11 mouse cellular contexts compared by ENCODE assay signal in genomic region chr7:80200588-80200945, GRCm38 (mm10). TPM values are rescaled to one million over a fixed set of nuclear protein-coding genes. Genes with fewer than 3 reads are reported as not detected.
DNase-seq lines count a peak whose midpoint lies in the region; ATAC-seq and TF ChIP-seq lines count a peak whose summit lies in the region.
"Had no signal": no experiment of that assay in that cellular context is flagged by ENCODE, and none has a peak within 500 bp of the region (broad histone marks: within the 10 kb centered on the region; RNA-seq: fewer than 3 reads in every experiment).

No protein-coding gene starts in this region.

- H3K4me1 ChIP-seq in heart, postnatal 0 days (ENCODE audit: control insufficient read depth, insufficient read depth) = 0 out of 2 replicates have a peak, but pooled peaks cover 14% of the 10 kb centered on the region
- peaks cover 6% of the 10 kb centered on the region for H3K4me1 ChIP-seq in ES-Bruce4 (ENCODE audit: control insufficient read depth, insufficient read depth, low read length)
- peaks cover 62% of the 10 kb centered on the region for H3K4me1 ChIP-seq in hindbrain, embryonic 16.5 days (ENCODE audit: control insufficient read depth, insufficient read depth, low read depth, low read length)
- peaks cover 76% of the 10 kb centered on the region for H3K4me1 ChIP-seq in midbrain, embryonic 13.5 days (replicated peaks)

- H3K4me2 ChIP-seq in heart, postnatal 0 days (ENCODE audit: low read depth, low read length) = no peak overlapping the region
- peak overlapping the region; percentile 80; the same call in 1 of the 2 replicates for H3K4me2 ChIP-seq in hindbrain, embryonic 16.5 days (ENCODE audit: low read length)
- H3K4me2 ChIP-seq in midbrain, embryonic 13.5 days (replicated peaks) = peak overlapping the region; percentile 76
- H3K4me2 ChIP-seq: heart, embryonic 15.5 days had no signal

- H3K27me3 ChIP-seq in heart, postnatal 0 days (ENCODE audit: control insufficient read depth, insufficient read depth, low read length) = no peaks in the 10 kb centered on the region
- no peaks in the 10 kb centered on the region for H3K27me3 ChIP-seq in ES-Bruce4 (ENCODE audit: control insufficient read depth, insufficient read depth, low read length, poor library complexity, severe bottlenecking)
- H3K27me3 ChIP-seq in hindbrain, embryonic 16.5 days (replicated peaks; ENCODE audit: control insufficient read depth, insufficient read depth, low read length) = no peaks in the 10 kb centered on the region
- no peaks in the 10 kb centered on the region for H3K27me3 ChIP-seq in midbrain, embryonic 13.5 days
- H3K27me3 ChIP-seq: heart, embryonic 15.5 days had no signal

- TF ChIP-seq EP300 in heart, postnatal 0 days (IDR thresholded peaks at IDR 0.05; ENCODE audit: low read depth) = no peak
- no peak for TF ChIP-seq EP300 in ES-Bruce4 (IDR thresholded peaks at IDR 0.05; ENCODE audit: insufficient read depth, low read depth, low read length)

- H3K27ac ChIP-seq in heart, postnatal 0 days (ENCODE audit: low read depth) = no peak overlapping the region
- 0 out of 2 replicates have a peak overlapping the region, but pooled peaks have one; percentile 33 for H3K27ac ChIP-seq in ES-Bruce4 (ENCODE audit: insufficient read depth, low read length)
- H3K27ac ChIP-seq in hindbrain, embryonic 16.5 days (ENCODE audit: low read depth, low read length) = no peak overlapping the region
- no peak overlapping the region for H3K27ac ChIP-seq in midbrain, embryonic 13.5 days
- H3K27ac ChIP-seq: heart, embryonic 15.5 days had no signal

- H3K9me3 ChIP-seq in heart, postnatal 0 days (replicated peaks; ENCODE audit: control insufficient read depth, low read length) = no peaks in the 10 kb centered on the region
- no peaks in the 10 kb centered on the region for H3K9me3 ChIP-seq in ES-Bruce4 (replicated peaks; ENCODE audit: control insufficient read depth, insufficient read depth, low read length, poor library complexity, severe bottlenecking)
- H3K9me3 ChIP-seq in hindbrain, embryonic 16.5 days (ENCODE audit: control insufficient read depth, low read length) = no peaks in the 10 kb centered on the region
- H3K9me3 ChIP-seq in midbrain, embryonic 13.5 days = no peaks in the 10 kb centered on the region
- H3K9me3 ChIP-seq: heart, embryonic 15.5 days had no signal

- 94% methylated on average over 6 of the region's 6 CpGs for WGBS in heart, postnatal 0 days
- 87% methylated on average over 6 of the region's 6 CpGs for WGBS in hindbrain, embryonic 16.5 days
- 87% methylated on average over 6 of the region's 6 CpGs for WGBS in midbrain, embryonic 13.5 days

- H3K36me3 ChIP-seq in heart, postnatal 0 days (replicated peaks; ENCODE audit: control insufficient read depth, insufficient read depth, low read length) = no peaks in the 10 kb centered on the region
- H3K36me3 ChIP-seq in ES-Bruce4 (ENCODE audit: control insufficient read depth, insufficient read depth, low read length, poor library complexity, severe bottlenecking) = peaks cover 13% of the 10 kb centered on the region; the same call in 1 of the 2 replicates
- no peaks in the 10 kb centered on the region for H3K36me3 ChIP-seq in hindbrain, embryonic 16.5 days (ENCODE audit: control insufficient read depth, insufficient read depth, low read length)
- H3K36me3 ChIP-seq in midbrain, embryonic 13.5 days = no peaks in the 10 kb centered on the region
- H3K36me3 ChIP-seq: heart, embryonic 15.5 days had no signal

- TF ChIP-seq CTCF in heart, postnatal 0 days (IDR thresholded peaks at IDR 0.05; ENCODE audit: low read depth) = 0 out of 2 replicates have a peak, but pooled peaks have one; percentile 3
- no peak for TF ChIP-seq CTCF in ES-Bruce4 (IDR thresholded peaks at IDR 0.05; ENCODE audit: low read depth, low read length)

- no peak overlapping the region for H3K4me3 ChIP-seq in heart, postnatal 0 days (ENCODE audit: low read depth, low read length)
- peak overlapping the region; percentile 20; the same call in 1 of the 2 replicates for H3K4me3 ChIP-seq in ES-Bruce4 (ENCODE audit: low read depth, low read length)
- no peak overlapping the region for H3K4me3 ChIP-seq in hindbrain, embryonic 16.5 days (ENCODE audit: low read length)
- H3K4me3 ChIP-seq in midbrain, embryonic 13.5 days (replicated peaks) = no peak overlapping the region
- H3K4me3 ChIP-seq: heart, embryonic 15.5 days had no signal

- H3K9ac ChIP-seq in heart, postnatal 0 days (replicated peaks; ENCODE audit: low read depth, low read length) = no peak overlapping the region
- no peak overlapping the region for H3K9ac ChIP-seq in ES-Bruce4 (ENCODE audit: low read depth, poor library complexity, severe bottlenecking)
- H3K9ac ChIP-seq in hindbrain, embryonic 16.5 days (ENCODE audit: low read depth, low read length) = no peak overlapping the region
- H3K9ac ChIP-seq in midbrain, embryonic 13.5 days (replicated peaks) = no peak overlapping the region
- H3K9ac ChIP-seq: heart, embryonic 15.5 days had no signal

- DNase-seq in heart, postnatal 0 days (ENCODE audit: low spot score) = no peak
- no peak for DNase-seq in heart, postnatal 4 days
- DNase-seq in gastrocnemius, adult 18-20 months (ENCODE audit: low spot score) = no peak
- no peak for DNase-seq in thymus, postnatal 36 days
- no peak for DNase-seq in natural killer cell, adult 2 months (ENCODE audit: low spot score in 2 of 2)
- DNase-seq: kidney, postnatal 36 days had no signal

- no peak for ATAC-seq in heart, postnatal 0 days (ENCODE audit: insufficient read depth, low read depth)
- no peak for ATAC-seq in hindbrain, embryonic 16.5 days
- ATAC-seq in midbrain, embryonic 13.5 days = no peak

- no peak for TF ChIP-seq POLR2A in ES-Bruce4 (IDR thresholded peaks at IDR 0.05; ENCODE audit: insufficient read depth, low read length)

RNA-seq across cellular contexts. Expression of gene Sema4b, which starts 13.9 kb away (rescaled TPM):
- total RNA-seq in heart, postnatal 0 days (2014; rRNA removed; ENCODE audit: low replicate concordance) = 17.5 and 24.2 TPM in 2 replicates
- 10.5 and 11.7 TPM in 2 replicates for polyA plus RNA-seq in heart, postnatal 0 days (2015; fragmentation: Nextera tagmentation; extraction: Ambion mirVana)
- total RNA-seq in heart, postnatal 4 days (2021) = 10 to 100 TPM; 14.3 to 16.1 TPM
- 27.1 and 29.0 TPM in 2 replicates for polyA plus RNA-seq in ES-Bruce4 (2011; ENCODE audit: insufficient read depth, insufficient read length, low read depth, missing spikeins)
- 21.1 and 24.3 TPM in 2 replicates for polyA plus RNA-seq in hindbrain, embryonic 16.5 days (2015; fragmentation: Nextera tagmentation; extraction: Ambion mirVana)
- 22.8 and 24.0 TPM in 2 replicates for polyA plus RNA-seq in midbrain, embryonic 13.5 days (2015; fragmentation: Nextera tagmentation; extraction: Ambion mirVana)
- total RNA-seq in gastrocnemius, adult 18-20 months (2021) = 1 to 10 TPM; 1.2 to 1.7 TPM

RNA-seq across cellular contexts. Expression of gene Cib1, which starts 32.0 kb away (rescaled TPM):
- 26.0 and 27.2 TPM in 2 replicates for total RNA-seq in heart, postnatal 0 days (2014; rRNA removed; ENCODE audit: low replicate concordance)
- polyA plus RNA-seq in heart, postnatal 0 days (2015; fragmentation: Nextera tagmentation; extraction: Ambion mirVana) = 57.2 and 57.4 TPM in 2 replicates
- 10 to 100 TPM; 26.2 to 27.7 TPM for total RNA-seq in heart, postnatal 4 days (2021)
- polyA plus RNA-seq in ES-Bruce4 (2011; ENCODE audit: insufficient read depth, insufficient read length, low read depth, missing spikeins) = 35.5 and 38.4 TPM in 2 replicates
- 42.4 and 42.6 TPM in 2 replicates for polyA plus RNA-seq in hindbrain, embryonic 16.5 days (2015; fragmentation: Nextera tagmentation; extraction: Ambion mirVana)
- polyA plus RNA-seq in midbrain, embryonic 13.5 days (2015; fragmentation: Nextera tagmentation; extraction: Ambion mirVana) = 30.1 and 38.1 TPM in 2 replicates
- total RNA-seq in gastrocnemius, adult 18-20 months (2021) = 1 to 10 TPM; 5.2 to 8.8 TPM

RNA-seq across cellular contexts. Expression of gene Gdpgp1, which starts 32.1 kb away (rescaled TPM):
- total RNA-seq in heart, postnatal 0 days (2014; rRNA removed; ENCODE audit: low replicate concordance) = 2.5 and 5.5 TPM in 2 replicates
- 2.0 and 2.3 TPM in 2 replicates for polyA plus RNA-seq in heart, postnatal 0 days (2015; fragmentation: Nextera tagmentation; extraction: Ambion mirVana)
- total RNA-seq in heart, postnatal 4 days (2021) = 1 to 10 TPM; 2.5 to 2.6 TPM
- polyA plus RNA-seq in ES-Bruce4 (2011; ENCODE audit: insufficient read depth, insufficient read length, low read depth, missing spikeins) = 3.3 and 4.3 TPM in 2 replicates
- polyA plus RNA-seq in hindbrain, embryonic 16.5 days (2015; fragmentation: Nextera tagmentation; extraction: Ambion mirVana) = 4.5 and 4.9 TPM in 2 replicates
- polyA plus RNA-seq in midbrain, embryonic 13.5 days (2015; fragmentation: Nextera tagmentation; extraction: Ambion mirVana) = 4.2 and 4.3 TPM in 2 replicates
- total RNA-seq in gastrocnemius, adult 18-20 months (2021) = under 1 TPM; 0.81 to 0.91 TPM

RNA-seq across cellular contexts. Expression of gene Ttll13, which starts 45.6 kb away (rescaled TPM):
- 0.35 TPM in 1 of 2 replicates, not detected in the other for total RNA-seq in heart, postnatal 0 days (2014; rRNA removed; ENCODE audit: low replicate concordance)
- polyA plus RNA-seq in heart, postnatal 0 days (2015; fragmentation: Nextera tagmentation; extraction: Ambion mirVana) = 0.51 and 0.98 TPM in 2 replicates
- total RNA-seq in heart, postnatal 4 days (2021) = under 1 TPM; 0.47 to 0.86 TPM
- polyA plus RNA-seq in ES-Bruce4 (2011; ENCODE audit: insufficient read depth, insufficient read length, low read depth, missing spikeins) = 0.84 and 1.2 TPM in 2 replicates
- polyA plus RNA-seq in hindbrain, embryonic 16.5 days (2015; fragmentation: Nextera tagmentation; extraction: Ambion mirVana) = 3.3 TPM in 2 replicates
- 1.9 and 2.0 TPM in 2 replicates for polyA plus RNA-seq in midbrain, embryonic 13.5 days (2015; fragmentation: Nextera tagmentation; extraction: Ambion mirVana)
- total RNA-seq in gastrocnemius, adult 18-20 months (2021) = under 1 TPM in 1 of 2 experiments, not detected in 1; 0.18 TPM
- total RNA-seq: common myeloid progenitor, adult 5-6 weeks had no signal
